Mouse (Mus musculus) kidney, postnatal 4 days (tissue): Measurements from ENCODE around the gene Scg3.
"Not testable (repeated sequence)": the region's sequence is repeated elsewhere in the genome, so short reads cannot be mapped to it uniquely, and the experiment has no call there.

ENCODE experiments used
- DNase-seq, 2 experiments: peaks; one replicate each; pipeline ENCODE4 v3.0.0; 2021; ENCODE audit warnings: mixed read lengths in 2 of 2

The Scg3 gene

DNA sequence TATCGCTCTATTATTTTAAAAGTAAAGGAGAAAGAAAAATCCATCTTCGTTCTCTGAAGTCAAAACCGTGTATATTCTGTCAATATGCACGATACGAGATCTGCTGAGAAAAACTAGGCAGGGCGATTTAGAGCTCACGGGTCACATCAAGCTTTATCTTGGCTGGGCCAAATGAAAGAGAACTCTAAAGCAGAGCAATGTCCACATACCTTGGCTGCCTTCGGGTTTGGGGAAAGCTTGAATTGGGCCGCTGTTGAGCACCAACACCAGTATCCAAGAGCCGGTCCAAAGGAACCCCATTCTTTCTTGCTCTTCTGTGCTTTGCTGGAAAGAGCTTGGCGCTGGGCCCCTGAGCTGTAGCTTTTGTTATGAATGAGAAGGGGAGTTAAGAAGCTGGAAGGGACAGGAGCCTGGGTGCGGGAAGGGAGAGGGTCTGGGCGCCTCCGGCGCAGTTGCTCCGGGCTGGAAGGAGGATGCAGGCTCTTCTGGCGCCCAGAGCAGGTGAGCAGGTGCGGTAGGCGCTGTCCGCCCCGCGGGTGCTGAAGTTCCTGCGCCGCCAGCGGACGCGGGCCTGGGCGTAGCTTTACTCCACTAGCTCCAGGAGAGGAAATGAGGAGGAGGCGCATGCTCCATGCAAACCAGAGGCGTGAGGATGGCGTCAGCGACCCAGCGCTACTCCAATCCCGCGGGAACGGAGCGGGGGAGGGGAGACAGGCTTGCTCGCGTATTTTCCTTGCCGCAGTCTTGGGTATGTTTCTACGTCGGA, at the start of gene Scg3:
Scg3 (minus strand) TSS at position 631 of the 766 bp plus-strand sequence.
- peak; percentile 86 to 90 for DNase-seq

GRCm38 (mm10) chr9:75719952-75720687, 36.3 kb upstream of the Scg3 start:
- DNase-seq, result peak; percentile 68 to 70

GRCm38 (mm10) chr9:75719481-75719880, 35.6 kb upstream of the Scg3 start:
- DNase-seq, result peak in 1 of 2 experiments; percentile 2

- DNase-seq, result no peak
Measured at GRCm38 (mm10) chr9:75684772-75685171, 916 bp upstream of the Scg3 start.

- DNase-seq, result no peak
Measured at GRCm38 (mm10) chr9:75684292-75684691, 436 bp upstream of the Scg3 start.

DNA sequence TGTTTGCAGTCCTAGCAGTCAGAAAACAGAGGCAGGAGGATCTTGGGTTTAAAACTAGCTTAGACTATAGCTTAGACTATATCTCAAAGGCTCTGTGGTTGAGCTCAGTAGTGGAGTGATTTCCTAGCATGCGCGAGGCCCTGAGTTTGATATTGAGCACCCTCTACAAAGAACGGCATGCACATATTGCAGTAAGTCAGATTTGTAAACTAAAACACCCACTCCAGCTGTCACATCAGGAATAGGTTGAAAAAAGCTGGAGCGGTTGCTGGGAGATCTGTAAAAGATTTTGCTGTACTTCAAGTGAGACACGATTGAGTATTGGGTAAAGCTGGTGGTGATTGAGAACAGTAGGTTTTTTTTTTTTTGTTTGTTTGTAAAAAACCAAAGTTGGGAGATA, 3.2 kb downstream of the Scg3 start:
- DNase-seq, result no peak

DNA sequence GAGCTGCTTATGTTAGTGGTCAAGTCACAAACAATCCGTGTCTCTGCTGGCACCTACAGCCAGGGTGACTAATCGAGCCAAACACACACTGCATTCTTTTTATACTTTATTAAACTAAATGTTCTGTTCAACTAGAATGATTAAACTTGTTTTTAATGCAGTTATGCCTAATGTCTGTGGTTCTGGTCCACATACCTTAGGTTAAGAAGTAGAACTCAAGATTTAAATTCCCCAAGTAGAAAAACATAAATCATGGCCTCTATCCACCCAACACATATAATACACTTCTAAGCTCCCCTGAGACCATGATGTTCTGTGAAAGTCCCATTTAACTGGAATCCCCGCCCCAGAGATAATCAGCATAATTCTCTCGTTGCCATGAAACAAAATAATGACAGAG, 4.2 kb downstream of the Scg3 start:
- no peak for DNase-seq

- DNase-seq, result no peak
Measured at GRCm38 (mm10) chr9:75678341-75678740, 5.5 kb downstream of the Scg3 start.

DNA sequence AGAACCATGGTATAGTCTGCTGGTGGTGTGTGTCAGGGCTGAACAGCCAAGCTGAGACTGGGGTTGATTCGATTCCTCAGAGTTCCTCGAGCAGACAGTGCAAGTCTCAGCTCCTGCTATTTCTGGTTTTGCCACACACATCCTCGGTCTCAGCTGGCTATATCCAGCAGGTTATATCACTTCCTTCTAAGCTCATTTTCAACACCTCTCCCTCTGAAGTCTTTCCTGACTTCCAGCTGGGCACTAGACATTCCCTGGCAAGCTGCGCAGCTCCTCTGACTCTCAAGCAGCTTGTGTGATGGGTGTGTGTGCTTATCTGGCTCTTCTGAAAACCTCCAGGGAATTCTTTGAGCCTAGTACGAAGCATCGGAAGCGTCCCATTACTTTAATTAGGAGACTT, 7.6 kb downstream of the Scg3 start:
- no peak for DNase-seq

GRCm38 (mm10) chr9:75672769-75673168, 11.1 kb downstream of the Scg3 start:
- no peak for DNase-seq

GRCm38 (mm10) chr9:75666612-75667011, 17.2 kb downstream of the Scg3 start:
- no peak for DNase-seq

- DNase-seq, result no peak
Measured at GRCm38 (mm10) chr9:75665364-75665763, 18.5 kb downstream of the Scg3 start.

DNA sequence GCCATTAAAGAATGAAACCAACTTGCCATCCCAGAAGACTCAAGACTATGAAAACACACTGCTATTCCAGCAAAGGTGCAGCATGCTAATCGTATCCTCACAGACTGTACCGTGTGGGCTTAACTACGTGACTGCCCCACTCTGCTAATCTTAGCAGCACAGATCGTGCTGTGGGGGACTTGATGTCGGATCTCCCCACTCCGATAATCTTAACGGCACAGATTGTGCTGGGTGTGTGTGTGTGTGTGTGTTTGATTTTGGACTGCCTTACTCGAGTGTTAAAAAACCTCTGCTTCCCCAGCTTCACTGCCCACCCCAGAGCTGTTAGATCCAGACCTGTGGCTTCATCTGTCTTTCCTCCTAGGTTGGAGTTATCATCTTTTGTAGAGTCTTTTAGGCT, 22.9 kb downstream of the Scg3 start:
- no peak for DNase-seq

GRCm38 (mm10) chr9:75656456-75656855, 27.4 kb downstream of the Scg3 start:
- not testable (repeated sequence) for DNase-seq

DNA sequence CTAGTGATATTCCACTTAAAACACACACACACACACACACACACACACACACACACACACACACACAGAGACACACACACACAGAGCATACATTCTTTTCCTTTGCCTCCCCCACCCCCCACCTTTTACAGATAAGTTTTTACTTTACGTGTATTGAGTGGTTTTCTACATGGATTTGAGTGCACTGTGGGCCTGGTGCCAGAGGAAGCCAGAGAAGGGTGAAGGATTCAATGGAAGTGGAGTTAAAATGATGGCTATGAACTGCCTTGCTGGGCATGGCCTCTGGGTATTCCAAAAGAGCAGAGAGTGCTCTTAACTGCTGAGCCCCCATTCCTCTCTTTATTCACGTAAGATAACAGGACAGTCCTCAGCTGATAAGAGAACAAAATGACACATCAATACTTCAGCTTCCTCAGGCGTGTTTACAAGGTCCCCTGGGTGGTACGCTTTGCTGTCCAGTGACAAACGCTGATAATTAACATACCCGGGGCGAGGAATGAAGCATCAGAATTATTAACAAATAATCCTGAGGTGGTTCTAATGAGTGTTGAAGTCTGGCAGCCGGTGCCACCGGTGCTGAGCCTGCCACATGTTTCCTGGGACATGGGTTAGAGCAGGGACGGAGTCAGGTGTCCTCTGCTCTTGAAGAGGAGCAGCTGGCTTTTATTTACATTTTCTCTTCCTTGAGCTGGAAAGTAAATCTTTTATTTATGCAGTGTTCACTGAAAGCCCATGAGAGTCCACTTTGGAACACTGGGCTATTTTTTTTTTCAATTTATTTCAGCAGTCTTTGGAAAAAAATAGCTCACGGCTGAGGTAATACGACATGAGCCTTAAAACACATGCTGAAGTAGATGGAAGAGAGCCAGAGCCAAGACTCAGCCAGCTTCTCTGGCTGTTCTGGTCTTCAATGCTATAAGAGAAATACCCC, 29.6 kb downstream of the Scg3 start:
- DNase-seq, result no peak

- DNase-seq, result no peak
Measured at GRCm38 (mm10) chr9:75645405-75645804, 38.5 kb downstream of the Scg3 start.

DNA sequence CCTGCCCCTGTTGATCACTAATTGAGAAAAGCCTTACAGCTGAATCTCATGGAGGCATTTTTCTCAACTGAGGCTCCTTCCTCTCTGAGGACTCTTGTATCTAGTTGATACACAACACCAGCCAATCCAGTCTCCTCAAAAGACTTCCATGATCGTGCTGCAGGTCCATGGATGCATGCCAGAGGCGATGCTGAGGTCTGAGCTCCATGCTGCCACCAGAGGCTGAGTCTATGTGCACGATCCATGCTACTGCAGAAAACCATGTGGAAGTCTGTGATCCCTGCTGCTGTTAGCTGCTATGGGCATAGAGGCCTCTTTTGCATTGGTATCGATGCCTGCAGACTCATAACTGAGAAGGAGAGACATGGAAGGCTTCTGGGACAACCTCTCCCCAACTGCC, 49.6 kb downstream of the Scg3 start:
- DNase-seq, result no peak

GRCm38 (mm10) chr9:75633603-75634002, 50.3 kb downstream of the Scg3 start:
- no peak for DNase-seq

- peak; percentile 22 to 31 for DNase-seq
Measured at GRCm38 (mm10) chr9:75632902-75633301, 51.0 kb downstream of the Scg3 start.

DNA sequence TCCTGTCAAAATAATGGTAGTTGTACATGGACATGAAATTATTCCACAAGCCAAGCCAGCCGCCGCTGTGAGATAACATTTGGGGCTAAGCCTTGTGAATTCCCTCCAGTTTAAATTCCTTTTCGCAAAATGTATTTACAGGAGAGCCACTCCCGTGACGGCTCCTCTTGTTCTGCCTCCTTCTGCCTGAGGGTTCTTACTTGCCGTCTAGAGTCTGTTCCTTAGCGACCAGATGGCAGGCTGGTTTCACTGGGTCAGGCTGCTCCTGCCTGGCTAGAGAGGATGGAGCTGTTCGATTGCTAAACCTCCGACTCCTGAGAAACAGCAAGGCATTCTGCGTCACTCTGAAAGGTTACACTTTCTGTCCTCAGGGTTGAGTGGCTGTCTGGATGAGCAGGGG, 51.7 kb downstream of the Scg3 start:
- DNase-seq, result no peak

DNA sequence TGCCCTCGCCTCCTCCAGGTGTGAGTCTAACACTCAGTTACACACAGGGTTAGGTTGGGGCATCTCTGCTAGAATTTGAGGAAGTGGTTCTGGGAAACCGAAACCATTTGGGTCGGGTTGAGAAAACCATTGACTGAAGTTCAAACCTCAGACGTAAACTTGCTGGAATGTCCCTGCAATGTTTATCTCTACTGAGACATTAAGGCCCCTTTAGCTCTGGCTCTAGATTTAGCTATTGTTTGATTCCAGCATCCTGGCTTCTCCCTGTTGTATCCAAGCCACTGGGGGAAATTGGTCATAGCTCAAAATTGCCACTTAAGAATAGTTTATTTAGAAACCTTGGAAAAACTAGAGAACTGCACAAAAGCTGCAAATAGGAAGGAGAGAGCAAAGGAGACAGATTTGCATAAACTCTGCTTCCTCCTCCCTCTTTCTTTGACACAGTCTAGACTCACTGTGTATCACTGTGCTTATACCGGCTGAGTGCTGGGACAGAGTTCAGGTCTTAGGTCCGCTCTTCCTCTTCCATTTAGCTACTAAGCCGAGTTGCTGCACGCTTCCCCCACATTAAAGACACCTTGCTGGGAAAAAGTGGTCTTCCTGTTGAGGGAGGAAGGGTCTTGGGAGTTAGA, 52.9 kb downstream of the Scg3 start:
- no peak for DNase-seq

GRCm38 (mm10) chr9:75626308-75626604, 57.6 kb downstream of the Scg3 start:
- DNase-seq, result no peak
